Mouse (Mus musculus): Measurements from ENCODE around the gene Usp17ld. TPM values are rescaled to one million over a fixed set of nuclear protein-coding genes. Genes with fewer than 3 reads are reported as not detected.
"Not testable (repeated sequence)": the region's sequence is repeated elsewhere in the genome, so short reads cannot be mapped to it uniquely, and the experiment has no call there.

The Usp17ld gene
- polyA plus RNA-seq (2012), result not detected in 2 replicates

- not testable (repeated sequence) for TF ChIP-seq GATA1 (IDR thresholded peaks at IDR 0.05; ENCODE audit: low read length)
These were observed at the start of gene Usp17ld for GRCm38 (mm10) chr7:103252405-103252804. Gene Usp17ld, minus strand, starts transcription at chr7:103252505.

GRCm38 (mm10) chr7:103216696-103217095, 35.6 kb downstream of the Usp17ld start, which contains the start of gene Olfr594:
Gene Olfr594, plus strand, starts transcription at chr7:103216996.
- no peak for TF ChIP-seq GATA1 (IDR thresholded peaks at IDR 0.05; ENCODE audit: low read length)

GRCm38 (mm10) chr7:103211562-103211961, 40.7 kb downstream of the Usp17ld start, which contains the start of gene Olfr593:
Gene Olfr593, plus strand, starts transcription at chr7:103211862.
- TF ChIP-seq GATA1 (IDR thresholded peaks at IDR 0.05; ENCODE audit: low read length), result no peak

Other genes starting within 250 kb of the Usp17ld start
- gene Olfr582, start 214.5 kb downstream of the Usp17ld start, polyA plus RNA-seq (2012), result not detected in 2 replicates
- gene Olfr583, start 201.2 kb downstream of the Usp17ld start, polyA plus RNA-seq (2012), result not detected in 2 replicates
- not detected in 2 replicates for gene Olfr584, start 170.6 kb downstream of the Usp17ld start, polyA plus RNA-seq (2012)
- not detected in 2 replicates for gene Olfr585, start 154.8 kb downstream of the Usp17ld start, polyA plus RNA-seq (2012)
- gene Olfr586, start 126.9 kb downstream of the Usp17ld start, polyA plus RNA-seq (2012), result not detected in 2 replicates
- gene Olfr588-ps1, start 111.6 kb downstream of the Usp17ld start, polyA plus RNA-seq (2012), result not detected in 2 replicates
- not detected in 2 replicates for gene Olfr589, start 96.1 kb downstream of the Usp17ld start, polyA plus RNA-seq (2012)
- gene Olfr591, start 74.2 kb downstream of the Usp17ld start, polyA plus RNA-seq (2012), result not detected in 2 replicates
- gene Olfr592, start 67.7 kb downstream of the Usp17ld start, polyA plus RNA-seq (2012), result not detected in 2 replicates
- gene Olfr593, start 40.6 kb downstream of the Usp17ld start, polyA plus RNA-seq (2012), result not detected in 2 replicates
- gene Olfr594, start 35.5 kb downstream of the Usp17ld start, polyA plus RNA-seq (2012), result not detected in 2 replicates
- not detected in 2 replicates for gene Olfr596, start 53.1 kb upstream of the Usp17ld start, polyA plus RNA-seq (2012)
- gene Olfr597, start 63.8 kb upstream of the Usp17ld start, polyA plus RNA-seq (2012), result not detected in 2 replicates
- gene Olfr598, start 71.1 kb upstream of the Usp17ld start, polyA plus RNA-seq (2012), result not detected in 2 replicates
- not detected in 2 replicates for gene Olfr599, start 83.4 kb upstream of the Usp17ld start, polyA plus RNA-seq (2012)
- gene Olfr600, start 97.2 kb upstream of the Usp17ld start, polyA plus RNA-seq (2012), result not detected in 2 replicates
- not detected in 2 replicates for gene Olfr601, start 110.2 kb upstream of the Usp17ld start, polyA plus RNA-seq (2012)
- not detected in 2 replicates for gene Olfr603, start 133.7 kb upstream of the Usp17ld start, polyA plus RNA-seq (2012)
- not detected in 2 replicates for gene Usp17lc, start 162.6 kb upstream of the Usp17ld start, polyA plus RNA-seq (2012)
- not detected in 2 replicates for gene Olfr605, start 192.9 kb upstream of the Usp17ld start, polyA plus RNA-seq (2012)
- not detected in 2 replicates for gene Olfr606, start 196.5 kb upstream of the Usp17ld start, polyA plus RNA-seq (2012)
- not detected in 2 replicates for gene Olfr607, start 211.6 kb upstream of the Usp17ld start, polyA plus RNA-seq (2012)
- not detected in 2 replicates for gene Olfr608, start 217.4 kb upstream of the Usp17ld start, polyA plus RNA-seq (2012)
- gene Olfr609, start 245.6 kb upstream of the Usp17ld start, polyA plus RNA-seq (2012), result not detected in 2 replicates

All from G1E-ER4 (cell line).